Mouse (Mus musculus) CH12.LX (cell line): ENCODE results near the gene Hmgn3.

Experiments
- BHLHE40 ChIP-seq: IDR thresholded peaks from 2 replicates; pipeline ENCODE4 v1.6.1; 2011; ENCODE audit warnings: mild to moderate bottlenecking, low read depth, low read length, improper control_type of control experiment
- CHD1 ChIP-seq: IDR thresholded peaks from 2 replicates; pipeline ENCODE4 v1.6.1; 2012; ENCODE audit warnings: low read depth, low read length, improper control_type of control experiment, inconsistent platforms
- CTCF ChIP-seq, 2 experiments: IDR thresholded peaks in 1 of 2; conservative IDR thresholded peaks in 1 of 2; 2 replicates each; pipeline ENCODE4 v1.5.1; 2011 to 2012; ENCODE audit warnings: low read depth in 2 of 2, low read length in 2 of 2, improper control_type of control experiment in 1 of 2, inconsistent platforms in 1 of 2, mild to moderate bottlenecking in 1 of 2, moderate library complexity in 1 of 2
- EP300 ChIP-seq: IDR thresholded peaks from 2 replicates; pipeline ENCODE4 v1.6.1; 2011; ENCODE audit warnings: low read length, improper control_type of control experiment
- HCFC1 ChIP-seq: IDR thresholded peaks from 2 replicates; pipeline ENCODE4 v1.6.1; 2012; ENCODE audit warnings: low read depth, mild to moderate bottlenecking, inconsistent platforms, low read length, improper control_type of control experiment
- JUND ChIP-seq: conservative IDR thresholded peaks from 2 replicates; pipeline ENCODE4 v1.6.1; 2011; ENCODE audit warnings: low read depth, low read length, improper control_type of control experiment
- NRF1 ChIP-seq: IDR thresholded peaks from 2 replicates; pipeline ENCODE4 v1.6.1; 2014; ENCODE audit warnings: low read depth, mild to moderate bottlenecking, inconsistent platforms, low read length, improper control_type of control experiment, moderate library complexity
- POLR2A ChIP-seq: IDR thresholded peaks from 2 replicates; pipeline ENCODE4 v1.6.1; 2011; ENCODE audit warnings: low read depth, mild to moderate bottlenecking, improper control_type of control experiment, low read length
- USF1 ChIP-seq: IDR thresholded peaks from 2 replicates; pipeline ENCODE4 v1.6.1; 2014; ENCODE audit warnings: low read depth, mild to moderate bottlenecking, inconsistent platforms, low read length, improper control_type of control experiment

DNA sequence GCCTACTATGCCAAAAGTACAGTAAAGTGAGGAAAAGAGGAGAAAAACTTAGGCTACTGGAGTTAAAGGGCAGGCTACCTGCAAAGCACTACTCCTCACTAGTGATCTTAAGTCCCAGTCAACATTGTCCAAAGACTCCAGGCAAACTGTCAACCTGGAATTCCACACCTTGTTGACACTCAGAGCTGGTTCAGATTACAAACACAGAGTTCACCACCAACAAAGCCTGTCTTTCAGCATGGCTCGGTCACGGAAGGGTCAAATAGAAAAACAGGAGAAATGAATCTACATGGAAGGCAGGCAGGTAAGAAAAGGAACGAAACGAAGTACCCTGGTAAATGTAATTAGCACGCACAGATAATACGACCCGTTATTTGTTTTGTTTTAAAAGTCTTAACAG is 18.6 kb downstream of the Hmgn3 start:
- no peak for TF ChIP-seq EP300
- no peak for TF ChIP-seq BHLHE40
- no peak for TF ChIP-seq USF1
- TF ChIP-seq POLR2A: no peak
- TF ChIP-seq CHD1: no peak
- no peak for TF ChIP-seq JUND
- no peak for TF ChIP-seq HCFC1
- TF ChIP-seq CTCF (conservative IDR thresholded peaks at IDR 0.05 in 1 of 2, IDR thresholded peaks at IDR 0.05 in 1 of 2; ENCODE audit: low read depth in 2 of 2, low read length in 2 of 2): no peak
- no peak for TF ChIP-seq NRF1
